8 mouse cellular contexts compared by ENCODE assay signal in the genomic region with DNA sequence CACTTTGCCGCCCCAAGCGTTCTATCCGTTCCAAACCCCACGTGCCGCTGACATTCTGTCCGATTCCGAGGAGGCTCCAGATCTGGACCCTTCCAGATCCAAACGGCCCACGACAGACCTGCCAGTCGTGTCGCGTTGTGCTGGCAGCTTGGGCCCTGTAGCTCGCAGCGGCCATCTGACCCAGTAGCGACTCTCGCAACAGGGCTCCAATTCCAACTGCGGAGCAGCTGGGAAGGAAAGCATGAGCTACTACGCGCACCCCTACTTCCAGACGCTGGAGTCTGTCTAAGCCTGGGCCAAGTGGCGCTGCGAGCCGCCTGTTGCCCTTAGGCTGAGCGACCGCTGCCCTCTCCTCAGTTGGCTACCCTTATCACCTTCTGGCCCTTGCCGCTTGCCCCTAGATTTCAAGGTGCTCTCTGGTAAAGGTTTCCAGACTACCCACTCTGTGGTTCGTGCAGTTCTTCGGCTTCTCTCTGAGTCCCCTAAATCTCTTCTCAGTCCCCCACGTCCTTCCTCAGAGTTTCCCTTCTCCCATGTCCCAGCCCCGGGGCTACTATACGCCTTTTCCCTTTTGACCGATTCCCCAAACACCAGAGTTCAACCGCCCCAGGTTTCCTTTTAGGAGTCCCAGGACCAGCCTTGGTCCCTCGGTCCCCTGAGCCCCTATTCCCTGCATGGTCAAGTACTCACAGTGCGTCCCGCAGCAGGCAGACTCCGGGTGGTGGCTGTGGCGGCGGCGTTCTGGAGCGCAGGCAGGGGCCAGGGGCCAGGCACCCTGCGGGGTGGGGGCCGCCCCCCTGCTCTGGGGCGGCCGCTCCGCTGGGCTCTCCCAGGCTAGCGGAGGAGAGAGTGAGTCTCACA. TPM values are rescaled to one million over a fixed set of nuclear protein-coding genes. Genes with fewer than 3 reads are reported as not detected.
A peak's percentile ranks its signal among the peaks of the same experiment; 100 is the strongest.
DNase-seq lines count a peak whose midpoint lies in the region; ATAC-seq and TF ChIP-seq lines count a peak whose summit lies in the region.

A gene (minus strand): TSS at position 816 of the 861 bp plus-strand sequence.

- DNase-seq in testis, postnatal 10 days (ENCODE audit: low spot score) = no peak
- peak; percentile 53 for DNase-seq in forebrain, embryonic 10.5 days (ENCODE audit: extremely low spot score, low spot score)
- DNase-seq in heart, postnatal 14 days = peak; percentile 27 to 30
- no peak for DNase-seq in limb, embryonic 14.5 days (ENCODE audit: low spot score)
- peak; percentile 61 for DNase-seq in neural tube, embryonic 10.5 days (ENCODE audit: extremely low spot score, low spot score)
- DNase-seq in layer of hippocampus, adult 8-10 months (ENCODE audit: low spot score in 2 of 2) = no peak
- DNase-seq in thymus, postnatal 4 days = no peak

- ATAC-seq in limb, embryonic 14.5 days (ENCODE audit: low FRiP score, low read depth) = no peak

- intact Hi-C loops in heart, postnatal 14 days (cut with DNase I) = loop anchor here (5.0 kb wide), 1 partner anchor 40 kb away; no protein-coding TSS in a partner anchor

- peak within 1 kb of the TSS; percentile 96 for H3K4me2 ChIP-seq in limb, embryonic 14.5 days (replicated peaks; ENCODE audit: low read depth, low read length, severe bottlenecking)

- no peaks in the 10 kb centered on the region for H3K27me3 ChIP-seq in testis, adult 2 months (ENCODE audit: control insufficient read depth, insufficient read depth, low read length)
- peaks cover 85% of the 10 kb centered on the region for H3K27me3 ChIP-seq in forebrain, embryonic 10.5 days (ENCODE audit: poor library complexity, severe bottlenecking)
- H3K27me3 ChIP-seq in limb, embryonic 14.5 days (ENCODE audit: control insufficient read depth, insufficient read depth, low read length) = peaks cover 70% of the 10 kb centered on the region

- no peaks in the 10 kb centered on the region for H3K9me3 ChIP-seq in forebrain, embryonic 10.5 days
- no peaks in the 10 kb centered on the region for H3K9me3 ChIP-seq in limb, embryonic 14.5 days (ENCODE audit: control insufficient read depth, low read length)

- H3K4me3 ChIP-seq in testis, adult 2 months (ENCODE audit: control insufficient read depth, low read depth, low read length) = peak within 1 kb of the TSS; percentile 82
- peak within 1 kb of the TSS; percentile 65 for H3K4me3 ChIP-seq in forebrain, embryonic 10.5 days
- peak within 1 kb of the TSS; percentile 55 for H3K4me3 ChIP-seq in limb, embryonic 14.5 days (replicated peaks; ENCODE audit: low read length)

- TF ChIP-seq CTCF in testis, adult 2 months (IDR thresholded peaks at IDR 0.05; ENCODE audit: control insufficient read depth, insufficient read depth, insufficient replicate concordance, low read depth, low read length) = no peak

- TF ChIP-seq POLR2A in testis, adult 2 months (IDR thresholded peaks at IDR 0.05; ENCODE audit: control insufficient read depth, low read depth, low read length) = peak; percentile 42; the same call in 1 of the 2 replicates
- no peak for TF ChIP-seq POLR2A in limb, embryonic 14.5 days (IDR thresholded peaks at IDR 0.05; ENCODE audit: borderline replicate concordance, extremely low read depth, insufficient read depth, insufficient read length)

- under 1% methylated on average over 46 of the region's 47 CpGs for WGBS in forebrain, embryonic 10.5 days
- WGBS in limb, embryonic 14.5 days = under 1% methylated on average over 46 of the region's 47 CpGs

- peak within 1 kb of the TSS; percentile 39; the same call in 1 of the 2 replicates for H3K9ac ChIP-seq in limb, embryonic 14.5 days (ENCODE audit: low read depth, low read length, severe bottlenecking)

- no peak within 1 kb of the TSS for H3K27ac ChIP-seq in testis, adult 2 months (ENCODE audit: control insufficient read depth, insufficient read depth, low read depth, low read length)
- H3K27ac ChIP-seq in forebrain, embryonic 10.5 days = no peak within 1 kb of the TSS
- no peak within 1 kb of the TSS for H3K27ac ChIP-seq in limb, embryonic 14.5 days (replicated peaks; ENCODE audit: low read depth, low read length)

- no peaks in the 10 kb centered on the region for H3K36me3 ChIP-seq in testis, adult 2 months (ENCODE audit: control insufficient read depth, insufficient read depth, low read length)
- H3K36me3 ChIP-seq in forebrain, embryonic 10.5 days (replicated peaks) = no peaks in the 10 kb centered on the region
- no peaks in the 10 kb centered on the region for H3K36me3 ChIP-seq in limb, embryonic 14.5 days (ENCODE audit: control insufficient read depth, insufficient read depth, low read length)

- H3K4me1 ChIP-seq in testis, adult 2 months (ENCODE audit: control insufficient read depth, insufficient read depth, low read length) = peaks cover 19% of the 10 kb centered on the region
- peaks cover 33% of the 10 kb centered on the region for H3K4me1 ChIP-seq in forebrain, embryonic 10.5 days
- H3K4me1 ChIP-seq in limb, embryonic 14.5 days (ENCODE audit: control insufficient read depth, insufficient read depth, low read length) = peaks cover 13% of the 10 kb centered on the region; the same call in 1 of the 2 replicates

RNA-seq across cellular contexts. Expression of the gene that starts here (rescaled TPM):
- polyA plus RNA-seq in testis, adult 2 months (2012; rRNA removed) = 0.84 and 1.2 TPM in 2 replicates
- polyA plus RNA-seq in forebrain, embryonic 10.5 days (2016; fragmentation: Nextera tagmentation; extraction: Ambion mirVana) = 0.18 and 0.25 TPM in 2 replicates
- total RNA-seq in heart, postnatal 14 days (2021) = under 1 TPM in 1 of 2 experiments, not detected in 1; 0.79 TPM
- 14.0 and 19.6 TPM in 2 replicates for polyA plus RNA-seq in limb, embryonic 14.5 days (2012; rRNA removed)
- 8.1 TPM in 2 replicates for polyA plus RNA-seq in limb, embryonic 14.5 days (2014; fragmentation: Nextera tagmentation; extraction: Ambion mirVana)
- not detected for total RNA-seq in layer of hippocampus, adult 8-10 months (2022)

Comparison
In these comparisons a context has a peak if more than half of its experiments do, and no peak if none do; other contexts are left out.
1. Peak in DNase-seq and H3K4me3 ChIP-seq in forebrain, embryonic 10.5 days; RNA of the gene not detected or under 1 TPM.
2. Peak in DNase-seq in heart, postnatal 14 days; RNA of the gene not detected or under 1 TPM.